Mouse (Mus musculus): ENCODE measurements at regions not wholly inside any gene's neighbourhood (a gene's known extent, or its start where the extent isn't known, plus 50 kb on each side); places are given as distances from the start of the nearest gene placed in this dataset.
A peak's percentile ranks its signal among the peaks of the same experiment; 100 is the strongest.
"Not testable (repeated sequence)": the region's sequence is repeated elsewhere in the genome, so short reads cannot be mapped to it uniquely, and the experiment has no call there.

- DNase-seq (ENCODE audit: low spot score) = no peak
- TF ChIP-seq EP300 (IDR thresholded peaks at IDR 0.05; ENCODE audit: low read depth) = no peak
- TF ChIP-seq CTCF (IDR thresholded peaks at IDR 0.05; ENCODE audit: low read depth) = no peak
- Histone ChIP-seq H3K36me3 (replicated peaks; ENCODE audit: control insufficient read depth, insufficient read depth, low read length) (no peaks in the 10 kb centered on the region), H3K27me3 (ENCODE audit: control insufficient read depth, insufficient read depth, low read length) (no peaks in the 10 kb centered on the region), H3K4me3 (ENCODE audit: low read depth, low read length) (no peak overlapping the region), H3K4me2 (ENCODE audit: low read depth, low read length) (no peak overlapping the region), H3K9ac (replicated peaks; ENCODE audit: low read depth, low read length) (no peak overlapping the region), H3K4me1 (ENCODE audit: control insufficient read depth, insufficient read depth) (no peaks in the 10 kb centered on the region), H3K27ac (ENCODE audit: low read depth) (no peak overlapping the region), H3K9me3 (replicated peaks; ENCODE audit: control insufficient read depth, low read length) (no peaks in the 10 kb centered on the region)
- ATAC-seq (ENCODE audit: insufficient read depth, low read depth) = no peak
- 75% methylated on average over 6 of the region's 6 CpGs for WGBS
Observed at GRCm38 (mm10) chr14:89642836-89643235, 1171.6 kb upstream of the Pcdh20 start.

GRCm38 (mm10) chr14:89639322-89639721, 1168.1 kb upstream of the Pcdh20 start:
- Histone ChIP-seq H3K27ac (ENCODE audit: low read depth) (no peak overlapping the region), H3K27me3 (ENCODE audit: control insufficient read depth, insufficient read depth, low read length) (no peaks in the 10 kb centered on the region), H3K36me3 (replicated peaks; ENCODE audit: control insufficient read depth, insufficient read depth, low read length) (no peaks in the 10 kb centered on the region), H3K4me1 (ENCODE audit: control insufficient read depth, insufficient read depth) (no peaks in the 10 kb centered on the region), H3K9me3 (replicated peaks; ENCODE audit: control insufficient read depth, low read length) (no peaks in the 10 kb centered on the region), H3K4me2 (ENCODE audit: low read depth, low read length) (no peak overlapping the region), H3K4me3 (ENCODE audit: low read depth, low read length) (no peak overlapping the region), H3K9ac (replicated peaks; ENCODE audit: low read depth, low read length) (no peak overlapping the region)
- no peak for DNase-seq (ENCODE audit: low spot score)
- TF ChIP-seq CTCF (IDR thresholded peaks at IDR 0.05; ENCODE audit: low read depth) (no peak), EP300 (IDR thresholded peaks at IDR 0.05; ENCODE audit: low read depth) (no peak)
- 65% methylated on average over 6 of the region's 6 CpGs for WGBS
- ATAC-seq (ENCODE audit: insufficient read depth, low read depth) = no peak

- 43% methylated on average over 2 of the region's 2 CpGs for WGBS
- H3K27ac ChIP-seq (ENCODE audit: low read depth) = no peak overlapping the region
- no peak overlapping the region for H3K4me3 ChIP-seq (ENCODE audit: low read depth, low read length)
- no peaks in the 10 kb centered on the region for H3K4me1 ChIP-seq (ENCODE audit: control insufficient read depth, insufficient read depth)
- H3K9me3 ChIP-seq (replicated peaks; ENCODE audit: control insufficient read depth, low read length) = no peaks in the 10 kb centered on the region
- no peaks in the 10 kb centered on the region for H3K36me3 ChIP-seq (replicated peaks; ENCODE audit: control insufficient read depth, insufficient read depth, low read length)
- H3K27me3 ChIP-seq (ENCODE audit: control insufficient read depth, insufficient read depth, low read length) = no peaks in the 10 kb centered on the region
- H3K4me2 ChIP-seq (ENCODE audit: low read depth, low read length) = no peak overlapping the region
- no peak overlapping the region for H3K9ac ChIP-seq (replicated peaks; ENCODE audit: low read depth, low read length)
- TF ChIP-seq CTCF (IDR thresholded peaks at IDR 0.05; ENCODE audit: low read depth) (no peak), EP300 (IDR thresholded peaks at IDR 0.05; ENCODE audit: low read depth) (no peak)
- ATAC-seq (ENCODE audit: insufficient read depth, low read depth) = no peak
- DNase-seq (ENCODE audit: low spot score) = no peak
Observed at GRCm38 (mm10) chr14:89636689-89637088, 1165.5 kb upstream of the Pcdh20 start.

- Histone ChIP-seq H3K4me3 (ENCODE audit: low read depth, low read length) (no peak overlapping the region), H3K4me1 (ENCODE audit: control insufficient read depth, insufficient read depth) (no peaks in the 10 kb centered on the region), H3K9ac (replicated peaks; ENCODE audit: low read depth, low read length) (no peak overlapping the region), H3K27ac (ENCODE audit: low read depth) (no peak overlapping the region), H3K36me3 (replicated peaks; ENCODE audit: control insufficient read depth, insufficient read depth, low read length) (no peaks in the 10 kb centered on the region), H3K9me3 (replicated peaks; ENCODE audit: control insufficient read depth, low read length) (no peaks in the 10 kb centered on the region), H3K27me3 (ENCODE audit: control insufficient read depth, insufficient read depth, low read length) (no peaks in the 10 kb centered on the region), H3K4me2 (ENCODE audit: low read depth, low read length) (no peak overlapping the region)
- DNase-seq (ENCODE audit: low spot score) = no peak
- no peak for ATAC-seq (ENCODE audit: insufficient read depth, low read depth)
- TF ChIP-seq EP300 (IDR thresholded peaks at IDR 0.05; ENCODE audit: low read depth) (no peak), CTCF (IDR thresholded peaks at IDR 0.05; ENCODE audit: low read depth) (no peak)
- 29% methylated on average over 1 of the region's 1 CpGs for WGBS
Observed at GRCm38 (mm10) chr14:89634559-89635124, 1163.4 kb upstream of the Pcdh20 start.

GRCm38 (mm10) chr14:89633654-89634053, 1162.5 kb upstream of the Pcdh20 start:
- H3K9ac ChIP-seq (replicated peaks; ENCODE audit: low read depth, low read length) = no peak overlapping the region
- TF ChIP-seq CTCF (IDR thresholded peaks at IDR 0.05; ENCODE audit: low read depth) (no peak), EP300 (IDR thresholded peaks at IDR 0.05; ENCODE audit: low read depth) (no peak)
- no peaks in the 10 kb centered on the region for H3K9me3 ChIP-seq (replicated peaks; ENCODE audit: control insufficient read depth, low read length)
- H3K27me3 ChIP-seq (ENCODE audit: control insufficient read depth, insufficient read depth, low read length) = no peaks in the 10 kb centered on the region
- H3K27ac ChIP-seq (ENCODE audit: low read depth) = no peak overlapping the region
- H3K4me2 ChIP-seq (ENCODE audit: low read depth, low read length) = no peak overlapping the region
- H3K4me3 ChIP-seq (ENCODE audit: low read depth, low read length) = no peak overlapping the region
- no peak for ATAC-seq (ENCODE audit: insufficient read depth, low read depth)
- 81% methylated on average over 1 of the region's 1 CpGs for WGBS
- no peaks in the 10 kb centered on the region for H3K4me1 ChIP-seq (ENCODE audit: control insufficient read depth, insufficient read depth)
- DNase-seq (ENCODE audit: low spot score) = no peak
- H3K36me3 ChIP-seq (replicated peaks; ENCODE audit: control insufficient read depth, insufficient read depth, low read length) = no peaks in the 10 kb centered on the region

- H3K4me2 ChIP-seq (ENCODE audit: low read depth, low read length) = no peak overlapping the region
- H3K4me1 ChIP-seq (ENCODE audit: control insufficient read depth, insufficient read depth) = peaks cover 6% of the 10 kb centered on the region; the same call in 1 of the 2 replicates
- no peaks in the 10 kb centered on the region for H3K36me3 ChIP-seq (replicated peaks; ENCODE audit: control insufficient read depth, insufficient read depth, low read length)
- H3K9me3 ChIP-seq (replicated peaks; ENCODE audit: control insufficient read depth, low read length) = no peaks in the 10 kb centered on the region
- no peak overlapping the region for H3K9ac ChIP-seq (replicated peaks; ENCODE audit: low read depth, low read length)
- H3K27me3 ChIP-seq (ENCODE audit: control insufficient read depth, insufficient read depth, low read length) = no peaks in the 10 kb centered on the region
- ATAC-seq (ENCODE audit: insufficient read depth, low read depth) (no peak), DNase-seq (ENCODE audit: low spot score) (peak; percentile 10)
- H3K4me3 ChIP-seq (ENCODE audit: low read depth, low read length) = no peak overlapping the region
- H3K27ac ChIP-seq (ENCODE audit: low read depth) = no peak overlapping the region; the same call in 1 of the 2 replicates
- TF ChIP-seq CTCF (IDR thresholded peaks at IDR 0.05; ENCODE audit: low read depth) (no peak), EP300 (IDR thresholded peaks at IDR 0.05; ENCODE audit: low read depth) (no peak)
- 46% methylated on average over 2 of the region's 2 CpGs for WGBS
Observed at GRCm38 (mm10) chr14:89610670-89611069, 1139.5 kb upstream of the Pcdh20 start.

GRCm38 (mm10) chr14:89609666-89610448, 1138.7 kb upstream of the Pcdh20 start:
- H3K27ac ChIP-seq (ENCODE audit: low read depth) = peak overlapping the region; percentile 62
- not testable (repeated sequence) for H3K9ac ChIP-seq (replicated peaks; ENCODE audit: low read depth, low read length); H3K4me1 ChIP-seq (ENCODE audit: control insufficient read depth, insufficient read depth); H3K36me3 ChIP-seq (replicated peaks; ENCODE audit: control insufficient read depth, insufficient read depth, low read length); H3K4me2 ChIP-seq (ENCODE audit: low read depth, low read length); H3K4me3 ChIP-seq (ENCODE audit: low read depth, low read length); H3K9me3 ChIP-seq (replicated peaks; ENCODE audit: control insufficient read depth, low read length); H3K27me3 ChIP-seq (ENCODE audit: control insufficient read depth, insufficient read depth, low read length)
- WGBS = 35% methylated on average over 10 of the region's 10 CpGs
- ATAC-seq (ENCODE audit: insufficient read depth, low read depth) (peak; percentile 62), DNase-seq (ENCODE audit: low spot score) (peak; percentile 7)
